Mouse (Mus musculus): ENCODE data around the gene Gtf3c5. TPM values are rescaled to one million over a fixed set of nuclear protein-coding genes. Genes with fewer than 3 reads are reported as not detected.

Gtf3c5 gene
- polyA plus RNA-seq, 1 experiment from 2014 or later = 56.7 TPM

GRCm38 (mm10) chr2:28596021-28596420 is 12.5 kb upstream of the Gtf3c5 start:
- Histone ChIP-seq H3K27ac (no peak overlapping the region), H3K27me3 (peaks cover 24% of the 10 kb centered on the region; the same call in 1 of the 2 replicates), H3K4me3 (replicated peaks) (no peak overlapping the region), H3K4me2 (no peak overlapping the region), H3K9ac (replicated peaks) (no peak overlapping the region), H3K4me1 (replicated peaks) (peaks cover 6% of the 10 kb centered on the region), H3K36me3 (no peaks in the 10 kb centered on the region), H3K9me3 (0 out of 2 replicates have a peak, but pooled peaks cover 3% of the 10 kb centered on the region)
- ATAC-seq (ENCODE audit: insufficient number of reproducible peaks, insufficient read depth, low FRiP score, low TSS enrichment, low read depth) = no peak
- WGBS = 80% methylated on average over 7 of the region's 7 CpGs

GRCm38 (mm10) chr2:28592809-28593208 is 9.3 kb upstream of the Gtf3c5 start:
- Histone ChIP-seq H3K36me3 (no peaks in the 10 kb centered on the region), H3K4me3 (replicated peaks) (no peak overlapping the region), H3K9me3 (0 out of 2 replicates have a peak, but pooled peaks cover 3% of the 10 kb centered on the region), H3K27me3 (peaks cover 24% of the 10 kb centered on the region; the same call in 1 of the 2 replicates), H3K9ac (replicated peaks) (no peak overlapping the region), H3K4me2 (no peak overlapping the region), H3K4me1 (replicated peaks) (no peaks in the 10 kb centered on the region), H3K27ac (no peak overlapping the region)
- ATAC-seq (ENCODE audit: insufficient number of reproducible peaks, insufficient read depth, low FRiP score, low TSS enrichment, low read depth) = no peak
- 8% methylated on average over 15 of the region's 15 CpGs for WGBS

GRCm38 (mm10) chr2:28591479-28591878 is 7.9 kb upstream of the Gtf3c5 start:
- Histone ChIP-seq H3K4me2 (no peak overlapping the region), H3K4me1 (replicated peaks) (no peaks in the 10 kb centered on the region), H3K4me3 (replicated peaks) (no peak overlapping the region), H3K9ac (replicated peaks) (no peak overlapping the region), H3K9me3 (no peaks in the 10 kb centered on the region), H3K27me3 (peaks cover 24% of the 10 kb centered on the region; the same call in 1 of the 2 replicates), H3K27ac (no peak overlapping the region), H3K36me3 (no peaks in the 10 kb centered on the region)
- 84% methylated on average over 2 of the region's 2 CpGs for WGBS
- no peak for ATAC-seq (ENCODE audit: insufficient number of reproducible peaks, insufficient read depth, low FRiP score, low TSS enrichment, low read depth)

- Histone ChIP-seq H3K27ac (no peak overlapping the region), H3K36me3 (no peaks in the 10 kb centered on the region), H3K4me2 (no peak overlapping the region), H3K9ac (replicated peaks) (no peak overlapping the region), H3K4me3 (replicated peaks) (no peak overlapping the region), H3K4me1 (replicated peaks) (no peaks in the 10 kb centered on the region), H3K9me3 (no peaks in the 10 kb centered on the region), H3K27me3 (peaks cover 13% of the 10 kb centered on the region; the same call in 1 of the 2 replicates)
- no peak for ATAC-seq (ENCODE audit: insufficient number of reproducible peaks, insufficient read depth, low FRiP score, low TSS enrichment, low read depth)
- 42% methylated on average over 1 of the region's 1 CpGs for whole genome bisulfite sequencing
These were observed 5.0 kb upstream of the Gtf3c5 start for GRCm38 (mm10) chr2:28588574-28588973.

- H3K36me3 ChIP-seq = peaks cover 4% of the 10 kb centered on the region
- no peak overlapping the region for H3K4me3 ChIP-seq (replicated peaks)
- H3K4me2 ChIP-seq = no peak overlapping the region
- H3K4me1 ChIP-seq (replicated peaks) = peaks cover 10% of the 10 kb centered on the region; the same call in 1 of the 2 replicates
- H3K27me3 ChIP-seq = no peaks in the 10 kb centered on the region
- no peak for ATAC-seq (ENCODE audit: insufficient number of reproducible peaks, insufficient read depth, low FRiP score, low TSS enrichment, low read depth)
- no peaks in the 10 kb centered on the region for H3K9me3 ChIP-seq
- H3K9ac ChIP-seq (replicated peaks) = no peak overlapping the region
- WGBS = 46% methylated on average over 2 of the region's 2 CpGs
- no peak overlapping the region for H3K27ac ChIP-seq
These were observed 2.2 kb upstream of the Gtf3c5 start for GRCm38 (mm10) chr2:28585730-28586129.

- Histone ChIP-seq H3K4me1 (replicated peaks) (peaks cover 10% of the 10 kb centered on the region; the same call in 1 of the 2 replicates), H3K36me3 (peaks cover 9% of the 10 kb centered on the region), H3K27ac (no peak overlapping the region), H3K4me2 (no peak overlapping the region), H3K9ac (replicated peaks) (no peak overlapping the region), H3K9me3 (no peaks in the 10 kb centered on the region), H3K4me3 (replicated peaks) (no peak overlapping the region), H3K27me3 (no peaks in the 10 kb centered on the region)
- 19% methylated on average over 6 of the region's 6 CpGs for WGBS
- ATAC-seq (ENCODE audit: insufficient number of reproducible peaks, insufficient read depth, low FRiP score, low TSS enrichment, low read depth) = no peak
These were observed 1.6 kb upstream of the Gtf3c5 start for GRCm38 (mm10) chr2:28585043-28585571.

- Histone ChIP-seq H3K4me3 (replicated peaks) (peak overlapping the region; percentile 71), H3K27me3 (no peaks in the 10 kb centered on the region), H3K36me3 (peaks cover 32% of the 10 kb centered on the region), H3K4me1 (replicated peaks) (peaks cover 10% of the 10 kb centered on the region; the same call in 1 of the 2 replicates), H3K9me3 (no peaks in the 10 kb centered on the region), H3K27ac (peak overlapping the region; percentile 89), H3K9ac (replicated peaks) (peak overlapping the region; percentile 67), H3K4me2 (peak overlapping the region; percentile 73)
- WGBS = under 1% methylated on average over 56 of the region's 56 CpGs
- ATAC-seq (ENCODE audit: insufficient number of reproducible peaks, insufficient read depth, low FRiP score, low TSS enrichment, low read depth) = peak; percentile 88
These were observed 751 bp downstream of the Gtf3c5 start for GRCm38 (mm10) chr2:28582647-28583353.

- Histone ChIP-seq H3K27me3 (no peaks in the 10 kb centered on the region), H3K4me3 (replicated peaks) (no peak overlapping the region), H3K4me2 (no peak overlapping the region), H3K27ac (no peak overlapping the region), H3K36me3 (peaks cover 80% of the 10 kb centered on the region), H3K9me3 (no peaks in the 10 kb centered on the region), H3K9ac (replicated peaks) (no peak overlapping the region), H3K4me1 (replicated peaks) (peaks cover 7% of the 10 kb centered on the region; the same call in 1 of the 2 replicates)
- 78% methylated on average over 5 of the region's 5 CpGs for WGBS
- ATAC-seq (ENCODE audit: insufficient number of reproducible peaks, insufficient read depth, low FRiP score, low TSS enrichment, low read depth) = no peak
These were observed 5.5 kb downstream of the Gtf3c5 start for GRCm38 (mm10) chr2:28578003-28578402.

GRCm38 (mm10) chr2:28576815-28577214 is 6.7 kb downstream of the Gtf3c5 start:
- Histone ChIP-seq H3K4me2 (no peak overlapping the region), H3K9ac (replicated peaks) (no peak overlapping the region), H3K36me3 (peaks cover 92% of the 10 kb centered on the region), H3K27me3 (no peaks in the 10 kb centered on the region), H3K4me3 (replicated peaks) (no peak overlapping the region), H3K27ac (no peak overlapping the region), H3K9me3 (no peaks in the 10 kb centered on the region), H3K4me1 (replicated peaks) (peaks cover 3% of the 10 kb centered on the region; the same call in 1 of the 2 replicates)
- 91% methylated on average over 3 of the region's 3 CpGs for WGBS
- no peak for ATAC-seq (ENCODE audit: insufficient number of reproducible peaks, insufficient read depth, low FRiP score, low TSS enrichment, low read depth)

GRCm38 (mm10) chr2:28575341-28575740 is 8.2 kb downstream of the Gtf3c5 start:
- Histone ChIP-seq H3K36me3 (peaks cover 99% of the 10 kb centered on the region), H3K27me3 (no peaks in the 10 kb centered on the region)
- no peak for ATAC-seq (ENCODE audit: insufficient number of reproducible peaks, insufficient read depth, low FRiP score, low TSS enrichment, low read depth)

GRCm38 (mm10) chr2:28569903-28570302 is 13.6 kb downstream of the Gtf3c5 start:
- no peak overlapping the region for H3K4me2 ChIP-seq
- H3K36me3 ChIP-seq = peaks cover 100% of the 10 kb centered on the region
- no peak for ATAC-seq (ENCODE audit: insufficient number of reproducible peaks, insufficient read depth, low FRiP score, low TSS enrichment, low read depth)
- H3K9ac ChIP-seq (replicated peaks) = no peak overlapping the region
- H3K27ac ChIP-seq = peak overlapping the region; percentile 67
- no peak overlapping the region for H3K4me3 ChIP-seq (replicated peaks)
- WGBS = 14% methylated on average over 2 of the region's 3 CpGs
- H3K9me3 ChIP-seq = no peaks in the 10 kb centered on the region
- H3K4me1 ChIP-seq (replicated peaks) = peaks cover 17% of the 10 kb centered on the region
- H3K27me3 ChIP-seq = no peaks in the 10 kb centered on the region

More at GRCm38 (mm10) chr2:28575341-28575740, 8.2 kb downstream of the Gtf3c5 start:
- Histone ChIP-seq H3K4me2 (no peak overlapping the region), H3K4me3 (replicated peaks) (no peak overlapping the region), H3K27ac (no peak overlapping the region), H3K9ac (replicated peaks) (no peak overlapping the region), H3K9me3 (no peaks in the 10 kb centered on the region), H3K4me1 (replicated peaks) (peaks cover 2% of the 10 kb centered on the region; the same call in 1 of the 2 replicates)
- WGBS = 84% methylated on average over 4 of the region's 4 CpGs

All from limb, embryonic 12.5 days (tissue).